Mouse (Mus musculus): ENCODE measurements around the gene Muc1.
"Not testable (repeated sequence)": the region's sequence is repeated elsewhere in the genome, so short reads cannot be mapped to it uniquely, and the experiment has no call there.

The Muc1 gene

GRCm38 (mm10) chr3:89209731-89210130 lies 19.1 kb upstream of the Muc1 start:
- no peak for DNase-seq (ENCODE audit: low read depth, low spot score)

GRCm38 (mm10) chr3:89210162-89210561 lies 18.7 kb upstream of the Muc1 start:
- no peak for DNase-seq (ENCODE audit: low read depth, low spot score)

GRCm38 (mm10) chr3:89210731-89211130 lies 18.1 kb upstream of the Muc1 start:
- DNase-seq (ENCODE audit: low read depth, low spot score), result no peak

- peak; percentile 86 for DNase-seq (ENCODE audit: low read depth, low spot score)
Measured at GRCm38 (mm10) chr3:89213803-89214530, 14.9 kb upstream of the Muc1 start.

GRCm38 (mm10) chr3:89214681-89215411 lies 14.0 kb upstream of the Muc1 start, which contains the start of gene Thbs3:
TSS of gene Thbs3 (plus strand) at chr3:89215180.
- DNase-seq (ENCODE audit: low read depth, low spot score), result no peak

GRCm38 (mm10) chr3:89215853-89216252 lies 13.0 kb upstream of the Muc1 start:
- no peak for DNase-seq (ENCODE audit: low read depth, low spot score)

- DNase-seq (ENCODE audit: low read depth, low spot score), result not testable (repeated sequence)
Measured at GRCm38 (mm10) chr3:89216407-89216806, 12.4 kb upstream of the Muc1 start.

- DNase-seq (ENCODE audit: low read depth, low spot score), result no peak
Measured at GRCm38 (mm10) chr3:89218271-89218670, 10.6 kb upstream of the Muc1 start.

GRCm38 (mm10) chr3:89219546-89219945 lies 9.3 kb upstream of the Muc1 start:
- no peak for DNase-seq (ENCODE audit: low read depth, low spot score)

GRCm38 (mm10) chr3:89221167-89221566 lies 7.7 kb upstream of the Muc1 start:
- no peak for DNase-seq (ENCODE audit: low read depth, low spot score)

- DNase-seq (ENCODE audit: low read depth, low spot score), result no peak
Measured at GRCm38 (mm10) chr3:89224796-89225195, 4.1 kb upstream of the Muc1 start.

GRCm38 (mm10) chr3:89225321-89225815 lies 3.5 kb upstream of the Muc1 start:
- no peak for DNase-seq (ENCODE audit: low read depth, low spot score)

- DNase-seq (ENCODE audit: low read depth, low spot score), result peak; percentile 54
Measured at GRCm38 (mm10) chr3:89225918-89226317, 2.9 kb upstream of the Muc1 start.

- no peak for DNase-seq (ENCODE audit: low read depth, low spot score)
Measured at GRCm38 (mm10) chr3:89226361-89226760, 2.5 kb upstream of the Muc1 start.

GRCm38 (mm10) chr3:89226900-89227299 lies 2.0 kb upstream of the Muc1 start, which contains the start of gene Mtx1:
TSS of gene Mtx1 (minus strand) at chr3:89227088.
- no peak for DNase-seq (ENCODE audit: low read depth, low spot score)

- peak; percentile 86 for DNase-seq (ENCODE audit: low read depth, low spot score)
Measured at GRCm38 (mm10) chr3:89227307-89228179, 1.3 kb upstream of the Muc1 start.

GRCm38 (mm10) chr3:89228180-89228549 lies 692 bp upstream of the Muc1 start:
- DNase-seq (ENCODE audit: low read depth, low spot score), result no peak

GRCm38 (mm10) chr3:89229276-89229675 lies 419 bp downstream of the Muc1 start:
- no peak for DNase-seq (ENCODE audit: low read depth, low spot score)

- no peak for DNase-seq (ENCODE audit: low read depth, low spot score)
Measured at GRCm38 (mm10) chr3:89230561-89230960, 1.7 kb downstream of the Muc1 start.

- DNase-seq (ENCODE audit: low read depth, low spot score), result no peak
Measured at GRCm38 (mm10) chr3:89231345-89231744, 2.5 kb downstream of the Muc1 start.

- DNase-seq (ENCODE audit: low read depth, low spot score), result no peak
Measured at GRCm38 (mm10) chr3:89231772-89232275, 3.0 kb downstream of the Muc1 start.

- no peak for DNase-seq (ENCODE audit: low read depth, low spot score)
Measured at GRCm38 (mm10) chr3:89232614-89233013, 3.8 kb downstream of the Muc1 start.
